Mouse (Mus musculus) ES-E14 (cell line): ENCODE results near the gene Mgll.

Experiments
- HCFC1 ChIP-seq: IDR thresholded peaks from 2 replicates; pipeline ENCODE4 v1.6.1; 2012; ENCODE audit warnings: low read length, inconsistent platforms, borderline replicate concordance; ENCODE audit not compliant: insufficient read depth
- ZNF384 ChIP-seq: IDR thresholded peaks from 2 replicates; pipeline ENCODE4 v1.6.1; 2012; ENCODE audit warnings: low read depth, low read length, inconsistent platforms

GRCm38 (mm10) chr6:88788219-88788618 lies 64.0 kb downstream of the Mgll start:
- TF ChIP-seq HCFC1: no peak
- TF ChIP-seq ZNF384: no peak
